Mouse (Mus musculus) forebrain, postnatal 0 days (tissue): ENCODE measurements around the gene Avl9. TPM values are rescaled to one million over a fixed set of nuclear protein-coding genes. Genes with fewer than 3 reads are reported as not detected.

ENCODE experiments used
- ATAC-seq: fragments of 200-750 bp; cut with Nextera tagmentation; 2 replicates; pipeline ENCODE4 v1.8.0; 2017; ENCODE audit warnings: mild to moderate bottlenecking, moderate library complexity
- DNase-seq: peaks from one replicate; pipeline ENCODE4 v3.0.0-alpha.2; 2015
- H3K27ac ChIP-seq: fragments of 300-500 bp; sonication (generic); 2 replicates; pipeline ENCODE4 v1.5.1; 2014; ENCODE audit warnings: low read depth, mild to moderate bottlenecking, antibody characterized with exemption, low read length, moderate library complexity, mixed read lengths
- H3K27me3 ChIP-seq: fragments of 300-500 bp; sonication (generic); 2 replicates; pipeline ENCODE4 v1.6.1; 2014; ENCODE audit warnings: mild to moderate bottlenecking, low read length, mixed read lengths; ENCODE audit not compliant: insufficient read depth
- H3K36me3 ChIP-seq: fragments of 300-500 bp; sonication (generic); 2 replicates; pipeline ENCODE4 v1.6.1; 2014; ENCODE audit warnings: mild to moderate bottlenecking, moderate library complexity; ENCODE audit not compliant: insufficient read depth
- H3K4me1 ChIP-seq: fragments of 300-500 bp; sonication (generic); 2 replicates; pipeline ENCODE4 v1.6.1; 2014; ENCODE audit warnings: antibody characterized with exemption; ENCODE audit not compliant: insufficient read depth
- H3K4me2 ChIP-seq: fragments of 300-500 bp; sonication (generic); 2 replicates; pipeline ENCODE4 v1.6.1; 2014; ENCODE audit warnings: low read depth, mild to moderate bottlenecking, moderate library complexity
- H3K4me3 ChIP-seq: fragments of 300-500 bp; sonication (generic); 2 replicates; pipeline ENCODE4 v1.5.1; 2014; ENCODE audit warnings: low read depth, low read length, mixed read lengths
- H3K9ac ChIP-seq: fragments of 300-500 bp; sonication (generic); 2 replicates; pipeline ENCODE4 v1.6.1; 2014; ENCODE audit warnings: mild to moderate bottlenecking
- H3K9me3 ChIP-seq: fragments of 300-500 bp; sonication (generic); 2 replicates; pipeline ENCODE4 v1.6.1; 2016; ENCODE audit warnings: low read length
- CTCF ChIP-seq: sonication (generic); IDR thresholded peaks from 2 replicates; pipeline ENCODE4 v1.5.1; 2016; ENCODE audit warnings: antibody characterized with exemption, control low read depth, low read depth
- WGBS: fragments of 180-500 bp; shearing (Covaris S2); extraction: QIAGEN DNeasy Blood & Tissue Kit; methylation state at CpG from one replicate; pipeline ENCODE4 v1.1.7; 2014; 5-methylcytosine and 5-hydroxymethylcytosine counted together
- polyA plus RNA-seq: library from polyadenylated mRNA; unstranded; fragments of >200 nt; fragmentation: Nextera tagmentation; extraction: Ambion mirVana; gene quantifications from 2 replicates; pipeline ENCODE4 v1.2.1, GENCODE M21; 2015
- total RNA-seq: library from RNA; depleted of rRNA; stranded (reverse); fragments of >200 nt; gene quantifications from 2 replicates; pipeline ENCODE4 v1.2.3, GENCODE M21; 2014

Avl9 gene
- total and polyA plus RNA-seq, 2 experiments from 2014 or later: 19.9 to 66.1 TPM

DNA sequence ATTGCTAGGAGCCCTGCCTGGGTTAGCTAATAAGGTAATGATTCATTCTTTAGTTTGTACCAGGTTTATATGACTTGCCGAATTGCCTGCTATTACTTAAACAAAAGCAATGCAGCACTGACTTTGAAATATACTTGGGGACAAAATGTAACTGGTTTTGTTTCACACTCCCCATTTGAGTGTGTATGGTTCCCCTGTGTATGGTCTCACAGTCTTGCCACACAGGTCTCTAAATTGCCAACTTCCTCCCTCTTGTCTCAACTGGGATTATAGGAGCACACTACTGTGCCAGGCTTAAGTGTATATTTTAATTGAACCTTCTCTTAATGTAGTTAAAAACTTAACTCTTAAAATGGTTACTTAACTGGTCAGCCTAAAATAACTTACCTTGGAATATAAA lies 44.6 kb downstream of the Avl9 start:
- Histone ChIP-seq H3K9me3 (no peaks in the 10 kb centered on the region), H3K9ac (no peak overlapping the region), H3K4me1 (no peaks in the 10 kb centered on the region), H3K27ac (no peak overlapping the region), H3K4me3 (no peak overlapping the region), H3K27me3 (no peaks in the 10 kb centered on the region), H3K36me3 (peaks cover 52% of the 10 kb centered on the region), H3K4me2 (no peak overlapping the region)
- 94% methylated on average over 1 of the region's 1 CpGs for WGBS
- ATAC-seq (no peak), DNase-seq (no peak)
- TF ChIP-seq CTCF: no peak

DNA sequence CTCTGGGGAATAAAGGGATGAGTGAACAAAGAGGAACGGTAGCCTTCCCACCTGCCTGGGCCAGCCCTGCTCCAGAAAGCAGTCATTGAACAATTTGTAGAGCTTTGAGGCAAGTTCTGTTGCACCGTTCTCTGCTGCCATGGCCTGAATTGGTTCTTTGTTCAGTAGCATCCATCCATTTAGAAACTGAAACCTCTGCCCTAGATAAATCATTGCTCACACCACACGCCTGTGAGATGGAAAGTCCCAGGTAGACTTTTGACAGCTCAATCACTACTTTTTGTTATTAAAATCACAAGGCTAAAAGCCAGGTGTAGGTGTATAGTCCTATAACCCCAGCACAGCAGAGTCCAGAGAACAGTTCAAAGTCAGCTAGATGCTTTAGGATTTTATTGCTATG lies 50.6 kb downstream of the Avl9 start:
- no peak overlapping the region for H3K27ac ChIP-seq
- no peak overlapping the region for H3K4me2 ChIP-seq
- 69% methylated on average over 3 of the region's 3 CpGs for whole genome bisulfite sequencing
- H3K4me3 ChIP-seq: no peak overlapping the region
- no peaks in the 10 kb centered on the region for H3K27me3 ChIP-seq
- ATAC-seq (no peak), DNase-seq (no peak)
- peaks cover 19% of the 10 kb centered on the region for H3K36me3 ChIP-seq
- H3K9ac ChIP-seq: no peak overlapping the region
- H3K9me3 ChIP-seq: no peaks in the 10 kb centered on the region
- H3K4me1 ChIP-seq: no peaks in the 10 kb centered on the region
- TF ChIP-seq CTCF: no peak

DNA sequence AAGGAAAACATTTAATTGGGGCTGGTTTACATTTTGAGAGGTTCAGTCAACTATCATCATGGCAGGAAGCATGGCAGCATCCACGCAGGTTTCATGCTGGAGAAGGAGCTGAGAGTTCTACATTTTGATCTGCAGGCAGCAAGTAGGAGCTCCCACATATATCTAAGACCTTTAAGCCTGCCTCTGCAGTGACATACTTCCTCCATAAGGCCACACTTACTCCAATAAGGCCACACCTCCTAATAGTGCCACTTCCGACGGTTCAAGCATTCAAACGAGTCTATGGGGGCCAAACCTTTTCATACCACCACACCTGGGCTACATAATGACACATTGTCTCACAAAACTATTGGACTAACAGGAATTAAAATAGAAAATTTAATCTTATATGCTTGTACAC lies 51.0 kb downstream of the Avl9 start:
- Histone ChIP-seq H3K4me1 (no peaks in the 10 kb centered on the region), H3K27me3 (no peaks in the 10 kb centered on the region), H3K27ac (no peak overlapping the region), H3K36me3 (peaks cover 17% of the 10 kb centered on the region), H3K4me2 (no peak overlapping the region), H3K9me3 (no peaks in the 10 kb centered on the region), H3K4me3 (no peak overlapping the region), H3K9ac (no peak overlapping the region)
- ATAC-seq (no peak), DNase-seq (no peak)
- WGBS: 85% methylated on average over 4 of the region's 4 CpGs
- TF ChIP-seq CTCF: no peak

GRCm38 (mm10) chr6:56775816-56776215 lies 61.1 kb downstream of the Avl9 start:
- Histone ChIP-seq H3K36me3 (peaks cover 27% of the 10 kb centered on the region), H3K9ac (no peak overlapping the region), H3K9me3 (no peaks in the 10 kb centered on the region), H3K27ac (no peak overlapping the region), H3K4me2 (no peak overlapping the region), H3K4me1 (no peaks in the 10 kb centered on the region), H3K4me3 (no peak overlapping the region), H3K27me3 (no peaks in the 10 kb centered on the region)
- 37% methylated on average over 3 of the region's 3 CpGs for WGBS
- no peak for TF ChIP-seq CTCF
- DNase-seq (no peak), ATAC-seq (no peak)

DNA sequence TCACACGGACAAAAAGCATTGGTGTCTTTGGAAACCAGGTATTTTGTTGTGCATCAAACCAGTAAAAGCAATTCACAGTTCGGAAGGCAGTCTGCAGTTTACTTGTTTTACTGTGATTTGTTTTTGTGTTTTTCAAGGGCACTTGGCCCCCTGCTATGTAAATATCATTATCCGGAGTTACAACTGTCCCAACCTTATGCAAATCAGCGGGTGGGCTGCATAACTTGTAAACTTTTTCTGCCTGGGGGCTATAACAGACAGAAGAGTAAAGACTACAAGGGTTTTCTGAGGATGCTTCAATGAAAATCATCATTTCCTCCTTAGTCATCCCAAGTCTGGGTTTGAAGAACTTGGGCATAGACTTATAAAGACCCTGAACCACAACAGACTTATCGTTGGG lies 64.9 kb downstream of the Avl9 start:
- H3K4me1 ChIP-seq: no peaks in the 10 kb centered on the region
- no peak overlapping the region for H3K27ac ChIP-seq
- DNase-seq (no peak), ATAC-seq (no peak)
- H3K9ac ChIP-seq: no peak overlapping the region
- 93% methylated on average over 5 of the region's 5 CpGs for WGBS
- no peak for TF ChIP-seq CTCF
- H3K27me3 ChIP-seq: no peaks in the 10 kb centered on the region
- H3K36me3 ChIP-seq: peaks cover 30% of the 10 kb centered on the region
- no peak overlapping the region for H3K4me2 ChIP-seq
- H3K9me3 ChIP-seq: no peaks in the 10 kb centered on the region
- no peak overlapping the region for H3K4me3 ChIP-seq

- Histone ChIP-seq H3K4me3 (no peak overlapping the region), H3K27me3 (no peaks in the 10 kb centered on the region), H3K9me3 (no peaks in the 10 kb centered on the region), H3K4me1 (no peaks in the 10 kb centered on the region), H3K36me3 (peaks cover 19% of the 10 kb centered on the region), H3K27ac (no peak overlapping the region), H3K4me2 (no peak overlapping the region), H3K9ac (no peak overlapping the region)
- ATAC-seq (no peak), DNase-seq (no peak)
- no peak for TF ChIP-seq CTCF
- WGBS: 88% methylated on average over 4 of the region's 4 CpGs
Observed at GRCm38 (mm10) chr6:56783561-56784272, 69.0 kb downstream of the Avl9 start.

DNA sequence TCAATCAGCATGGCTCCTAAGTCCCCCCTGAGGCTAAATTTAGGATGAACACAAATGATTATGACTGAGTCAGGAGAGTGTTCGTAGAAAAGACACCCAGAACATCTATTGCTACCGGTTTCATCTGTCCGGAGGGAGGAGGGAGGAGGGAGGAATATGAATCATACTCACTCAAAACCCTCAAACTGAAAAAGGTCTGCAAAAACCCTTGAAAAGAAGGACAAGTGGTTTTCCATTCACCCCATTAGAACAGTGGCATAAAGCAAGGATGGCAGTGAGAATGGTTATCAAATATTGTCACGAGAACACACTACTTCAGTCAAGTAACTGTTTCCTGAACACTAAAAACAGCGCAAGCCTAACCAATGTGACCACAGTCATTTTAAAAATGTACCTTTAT lies 70.4 kb downstream of the Avl9 start:
- 82% methylated on average over 5 of the region's 5 CpGs for WGBS
- no peak overlapping the region for H3K4me3 ChIP-seq
- no peaks in the 10 kb centered on the region for H3K4me1 ChIP-seq
- H3K27ac ChIP-seq: no peak overlapping the region
- TF ChIP-seq CTCF: no peak
- H3K9ac ChIP-seq: no peak overlapping the region
- DNase-seq (no peak), ATAC-seq (no peak)
- no peaks in the 10 kb centered on the region for H3K27me3 ChIP-seq
- H3K4me2 ChIP-seq: no peak overlapping the region
- no peaks in the 10 kb centered on the region for H3K9me3 ChIP-seq
- H3K36me3 ChIP-seq: peaks cover 6% of the 10 kb centered on the region
